Mouse (Mus musculus) limb, embryonic 14.5 days (tissue): ENCODE results near the gene Olfr1323. TPM values are rescaled to one million over a fixed set of nuclear protein-coding genes. Genes with fewer than 3 reads are reported as not detected.

Experiments
- ATAC-seq: fragments of 200-750 bp; cut with Nextera tagmentation; 2 replicates; pipeline ENCODE4 v1.8.0; 2017; ENCODE audit warnings: low read depth, moderate number of reproducible peaks, moderate TSS enrichment; ENCODE audit not compliant: low FRiP score
- DNase-seq: peaks from one replicate; pipeline ENCODE4 v3.0.0-alpha.2; 2015; ENCODE audit warnings: low spot score
- H3K27ac ChIP-seq: fragments of 300-500 bp; sonication (generic); replicated peaks from 2 replicates; pipeline ENCODE4 v1.5.1; 2014; ENCODE audit warnings: low read depth, mild to moderate bottlenecking, low read length, moderate library complexity, mixed read lengths
- H3K27me3 ChIP-seq: fragments of 300-500 bp; sonication (generic); 2 replicates; pipeline ENCODE4 v1.6.1; 2014; ENCODE audit warnings: low read length, mixed read lengths; ENCODE audit not compliant: control insufficient read depth, insufficient read depth
- H3K36me3 ChIP-seq: fragments of 300-500 bp; sonication (generic); 2 replicates; pipeline ENCODE4 v1.6.1; 2014; ENCODE audit warnings: mild to moderate bottlenecking, low read length, moderate library complexity, mixed read lengths; ENCODE audit not compliant: control insufficient read depth, insufficient read depth
- H3K4me1 ChIP-seq: fragments of 300-500 bp; sonication (generic); 2 replicates; pipeline ENCODE4 v1.6.1; 2014; ENCODE audit warnings: antibody characterized with exemption, low read length, mixed read lengths; ENCODE audit not compliant: control insufficient read depth, insufficient read depth
- H3K4me2 ChIP-seq: fragments of 300-500 bp; sonication (generic); replicated peaks from 2 replicates; pipeline ENCODE4 v1.6.1; 2014; ENCODE audit warnings: low read depth, mild to moderate bottlenecking, low read length, moderate library complexity; ENCODE audit not compliant: severe bottlenecking
- H3K4me3 ChIP-seq: fragments of 300-500 bp; sonication (generic); replicated peaks from 2 replicates; pipeline ENCODE4 v1.5.1; 2014; ENCODE audit warnings: low read length
- H3K9ac ChIP-seq: fragments of 300-500 bp; sonication (generic); 2 replicates; pipeline ENCODE4 v1.6.1; 2014; ENCODE audit warnings: mild to moderate bottlenecking, low read depth, low read length, moderate library complexity; ENCODE audit not compliant: severe bottlenecking
- H3K9me3 ChIP-seq: fragments of 300-500 bp; sonication (generic); 2 replicates; pipeline ENCODE4 v1.6.1; 2016; ENCODE audit warnings: low read length; ENCODE audit not compliant: control insufficient read depth
- POLR2A ChIP-seq: fragments of 200-500 bp; IDR thresholded peaks from 2 replicates; pipeline ENCODE4 v1.8.0; 2012; ENCODE audit warnings: inconsistent platforms, mild to moderate bottlenecking, moderate library complexity, borderline replicate concordance; ENCODE audit not compliant: insufficient read depth, insufficient read length; ENCODE audit errors: extremely low read depth
- WGBS: fragments of 180-500 bp; shearing (Covaris S2); extraction: QIAGEN DNeasy Blood & Tissue Kit; methylation state at CpG from one replicate; pipeline ENCODE4 v1.1.7; 2014; 5-methylcytosine and 5-hydroxymethylcytosine counted together
- polyA plus RNA-seq, 2 experiments: library from polyadenylated mRNA; depleted of rRNA in 1 of 2; stranded (reverse) in 1 of 2; unstranded in 1 of 2; fragments of >200 nt; fragmentation: Nextera tagmentation in 1 of 2; extraction: Ambion mirVana in 1 of 2; gene quantifications; 2 replicates each; pipeline versions ENCODE4 v1.2.1 to v1.2.3; 2012 to 2014

Olfr1323 gene
- polyA plus RNA-seq (2012; rRNA removed) = not detected in 2 replicates
- not detected in 2 replicates for polyA plus RNA-seq (2014; fragmentation: Nextera tagmentation; extraction: Ambion mirVana)

- Histone ChIP-seq H3K4me3 (no peak within 1 kb of the TSS), H3K36me3 (no peaks in the 10 kb centered on the region), H3K27ac (no peak within 1 kb of the TSS), H3K9me3 (no peaks in the 10 kb centered on the region), H3K27me3 (no peaks in the 10 kb centered on the region), H3K4me1 (no peaks in the 10 kb centered on the region), H3K9ac (no peak within 1 kb of the TSS), H3K4me2 (no peak within 1 kb of the TSS)
- no peak for TF ChIP-seq POLR2A
- no peak for DNase-seq
- ATAC-seq = no peak
- WGBS = 61% methylated on average over 1 of the region's 1 CpGs
These were observed at the start of gene Olfr1323 for GRCm38 (mm10) chrX:50019259-50019658. TSS of gene Olfr1323 (minus strand) at chrX:50019359.

- no peak for ATAC-seq
These were observed 6.9 kb downstream of the Olfr1323 start for GRCm38 (mm10) chrX:50012242-50012641.

More at GRCm38 (mm10) chrX:50012242-50012641, 6.9 kb downstream of the Olfr1323 start:
- no peaks in the 10 kb centered on the region for H3K9me3 ChIP-seq
- 42% methylated on average over 4 of the region's 4 CpGs for WGBS
- H3K4me2 ChIP-seq = no peak overlapping the region
- no peaks in the 10 kb centered on the region for H3K4me1 ChIP-seq
- no peak overlapping the region for H3K4me3 ChIP-seq
- H3K9ac ChIP-seq = no peak overlapping the region
- no peaks in the 10 kb centered on the region for H3K36me3 ChIP-seq
- no peak overlapping the region for H3K27ac ChIP-seq
- no peak for DNase-seq
- no peaks in the 10 kb centered on the region for H3K27me3 ChIP-seq
- TF ChIP-seq POLR2A = no peak

Other genes starting within 250 kb of the Olfr1323 start
- gene Igsf1, start 221.6 kb downstream of the Olfr1323 start, polyA plus RNA-seq (2012; rRNA removed) = 1.9 and 2.0 TPM in 2 replicates
- 2.8 and 3.3 TPM in 2 replicates for gene Igsf1, start 221.6 kb downstream of the Olfr1323 start, polyA plus RNA-seq (2014; fragmentation: Nextera tagmentation; extraction: Ambion mirVana)
- gene Olfr1322, start 127.9 kb downstream of the Olfr1323 start, polyA plus RNA-seq (2012; rRNA removed) = not detected in 2 replicates
- gene Olfr1322, start 127.9 kb downstream of the Olfr1323 start, polyA plus RNA-seq (2014; fragmentation: Nextera tagmentation; extraction: Ambion mirVana) = not detected in 2 replicates